Mouse (Mus musculus) kidney, embryonic 16.5 days (tissue): ENCODE results near the gene Mast4. TPM values are rescaled to one million over a fixed set of nuclear protein-coding genes. Genes with fewer than 3 reads are reported as not detected.
A peak's percentile ranks its signal among the peaks of the same experiment; 100 is the strongest.

Experiments used
- ATAC-seq: fragments of 200-750 bp; cut with Nextera tagmentation; 2 replicates; pipeline ENCODE4 v1.8.0; 2017; ENCODE audit warnings: moderate TSS enrichment; ENCODE audit not compliant: low FRiP score, low TSS enrichment
- H3K27ac ChIP-seq: fragments of 300-500 bp; sonication (generic); 2 replicates; pipeline ENCODE4 v1.5.1; 2014; ENCODE audit warnings: low read length
- H3K27me3 ChIP-seq: fragments of 300-500 bp; sonication (generic); 2 replicates; pipeline ENCODE4 v1.6.1; 2014; ENCODE audit warnings: low read length, control low read depth, mixed read lengths; ENCODE audit not compliant: insufficient read depth
- H3K36me3 ChIP-seq: fragments of 300-500 bp; sonication (generic); 2 replicates; pipeline ENCODE4 v1.6.1; 2014; ENCODE audit warnings: low read length, control low read depth, mixed read lengths; ENCODE audit not compliant: insufficient read depth
- H3K4me1 ChIP-seq: fragments of 300-500 bp; sonication (generic); 2 replicates; pipeline ENCODE4 v1.6.1; 2014; ENCODE audit warnings: low read length, control low read depth, mixed read lengths; ENCODE audit not compliant: insufficient read depth
- H3K4me2 ChIP-seq: fragments of 300-500 bp; sonication (generic); replicated peaks from 2 replicates; pipeline ENCODE4 v1.6.1; 2014; ENCODE audit warnings: low read depth, low read length
- H3K4me3 ChIP-seq: fragments of 300-500 bp; sonication (generic); 2 replicates; pipeline ENCODE4 v1.5.1; 2014; ENCODE audit warnings: mild to moderate bottlenecking, low read length
- H3K9ac ChIP-seq: fragments of 300-500 bp; sonication (generic); replicated peaks from 2 replicates; pipeline ENCODE4 v1.6.1; 2014; ENCODE audit warnings: low read length
- H3K9me3 ChIP-seq: fragments of 300-500 bp; sonication (generic); 2 replicates; pipeline ENCODE4 v1.6.1; 2016; ENCODE audit warnings: low read length, control low read depth
- WGBS: fragments of 180-500 bp; shearing (Covaris S2); extraction: QIAGEN DNeasy Blood & Tissue Kit; methylation state at CpG from one replicate; pipeline ENCODE4 v1.1.7; 2014; 5-methylcytosine and 5-hydroxymethylcytosine counted together
- polyA plus RNA-seq: library from polyadenylated mRNA; unstranded; fragments of >200 nt; fragmentation: Nextera tagmentation; extraction: Ambion mirVana; gene quantifications from 2 replicates; pipeline ENCODE4 v1.2.1, GENCODE M21; 2015

Mast4 gene
- polyA plus RNA-seq, 1 experiment from 2014 or later, result 19.9 TPM

- WGBS, result 88% methylated on average over 1 of the region's 1 CpGs
- ATAC-seq, result no peak
Measured at GRCm38 (mm10) chr13:102726876-102727275, 607.4 kb downstream of the Mast4 start.

GRCm38 (mm10) chr13:102725906-102726305 is 608.4 kb downstream of the Mast4 start:
- no peak overlapping the region for H3K4me3 ChIP-seq
- no peaks in the 10 kb centered on the region for H3K27me3 ChIP-seq
- H3K4me1 ChIP-seq, result no peaks in the 10 kb centered on the region
- H3K27ac ChIP-seq, result no peak overlapping the region
- WGBS, result 77% methylated on average over 2 of the region's 2 CpGs
- ATAC-seq, result no peak
- no peaks in the 10 kb centered on the region for H3K9me3 ChIP-seq
- no peak overlapping the region for H3K9ac ChIP-seq
- no peak overlapping the region for H3K4me2 ChIP-seq
- no peaks in the 10 kb centered on the region for H3K36me3 ChIP-seq

More at GRCm38 (mm10) chr13:102726876-102727275, 607.4 kb downstream of the Mast4 start:
- H3K9ac ChIP-seq, result no peak overlapping the region
- H3K4me1 ChIP-seq, result no peaks in the 10 kb centered on the region
- H3K4me2 ChIP-seq, result no peak overlapping the region
- H3K4me3 ChIP-seq, result no peak overlapping the region
- H3K27ac ChIP-seq, result no peak overlapping the region
- H3K36me3 ChIP-seq, result no peaks in the 10 kb centered on the region
- H3K27me3 ChIP-seq, result no peaks in the 10 kb centered on the region
- H3K9me3 ChIP-seq, result no peaks in the 10 kb centered on the region

GRCm38 (mm10) chr13:102725416-102725815 is 608.9 kb downstream of the Mast4 start:
- no peak overlapping the region for H3K4me2 ChIP-seq
- H3K27ac ChIP-seq, result no peak overlapping the region
- H3K9ac ChIP-seq, result no peak overlapping the region
- ATAC-seq, result no peak
- no peaks in the 10 kb centered on the region for H3K4me1 ChIP-seq
- no peaks in the 10 kb centered on the region for H3K27me3 ChIP-seq
- H3K36me3 ChIP-seq, result no peaks in the 10 kb centered on the region
- no peaks in the 10 kb centered on the region for H3K9me3 ChIP-seq
- no peak overlapping the region for H3K4me3 ChIP-seq

GRCm38 (mm10) chr13:102716973-102717372 is 617.3 kb downstream of the Mast4 start:
- ATAC-seq, result no peak
- no peak overlapping the region for H3K4me3 ChIP-seq
- WGBS, result 48% methylated on average over 1 of the region's 1 CpGs
- H3K9me3 ChIP-seq, result no peaks in the 10 kb centered on the region
- H3K4me1 ChIP-seq, result no peaks in the 10 kb centered on the region
- no peak overlapping the region for H3K9ac ChIP-seq
- H3K4me2 ChIP-seq, result no peak overlapping the region
- no peak overlapping the region for H3K27ac ChIP-seq
- H3K36me3 ChIP-seq, result no peaks in the 10 kb centered on the region
- no peaks in the 10 kb centered on the region for H3K27me3 ChIP-seq

GRCm38 (mm10) chr13:102700744-102701143 is 633.6 kb downstream of the Mast4 start:
- Histone ChIP-seq H3K27me3 (no peaks in the 10 kb centered on the region), H3K4me2 (no peak overlapping the region), H3K36me3 (no peaks in the 10 kb centered on the region), H3K4me3 (no peak overlapping the region), H3K27ac (no peak overlapping the region), H3K9me3 (no peaks in the 10 kb centered on the region), H3K4me1 (peaks cover 13% of the 10 kb centered on the region), H3K9ac (no peak overlapping the region)
- ATAC-seq, result no peak
- 86% methylated on average over 3 of the region's 3 CpGs for WGBS

- ATAC-seq, result no peak
- H3K27ac ChIP-seq, result no peak overlapping the region
Measured at GRCm38 (mm10) chr13:102700176-102700575, 634.1 kb downstream of the Mast4 start.

GRCm38 (mm10) chr13:102698751-102699323 is 635.5 kb downstream of the Mast4 start:
- Histone ChIP-seq H3K36me3 (no peaks in the 10 kb centered on the region), H3K27ac (peak overlapping the region; percentile 80), H3K9ac (peak overlapping the region; percentile 37), H3K4me1 (peaks cover 13% of the 10 kb centered on the region), H3K9me3 (no peaks in the 10 kb centered on the region), H3K4me2 (peak overlapping the region; percentile 35), H3K4me3 (peak overlapping the region; percentile 6; the same call in 1 of the 2 replicates), H3K27me3 (no peaks in the 10 kb centered on the region)
- peak; percentile 91 for ATAC-seq
- WGBS, result 27% methylated on average over 14 of the region's 14 CpGs

More at GRCm38 (mm10) chr13:102700176-102700575, 634.1 kb downstream of the Mast4 start:
- WGBS, result 81% methylated on average over 5 of the region's 5 CpGs
- no peak overlapping the region for H3K4me3 ChIP-seq
- H3K9ac ChIP-seq, result no peak overlapping the region
- H3K9me3 ChIP-seq, result no peaks in the 10 kb centered on the region
- H3K27me3 ChIP-seq, result no peaks in the 10 kb centered on the region
- H3K4me2 ChIP-seq, result no peak overlapping the region
- H3K4me1 ChIP-seq, result peaks cover 13% of the 10 kb centered on the region
- no peaks in the 10 kb centered on the region for H3K36me3 ChIP-seq

- Histone ChIP-seq H3K27ac (peak overlapping the region; percentile 80), H3K4me3 (peak overlapping the region; percentile 6; the same call in 1 of the 2 replicates), H3K9ac (peak overlapping the region; percentile 37), H3K9me3 (no peaks in the 10 kb centered on the region), H3K4me1 (peaks cover 13% of the 10 kb centered on the region), H3K4me2 (peak overlapping the region; percentile 35), H3K27me3 (no peaks in the 10 kb centered on the region), H3K36me3 (no peaks in the 10 kb centered on the region)
- 31% methylated on average over 10 of the region's 10 CpGs for WGBS
- 0 out of 2 replicates have a peak, but pooled peaks have one; percentile 7 for ATAC-seq
Measured at GRCm38 (mm10) chr13:102698335-102698734, 636.0 kb downstream of the Mast4 start.

- Histone ChIP-seq H3K4me3 (no peak overlapping the region), H3K4me2 (no peak overlapping the region), H3K9ac (no peak overlapping the region), H3K4me1 (peaks cover 21% of the 10 kb centered on the region), H3K36me3 (no peaks in the 10 kb centered on the region), H3K27me3 (no peaks in the 10 kb centered on the region), H3K27ac (no peak overlapping the region), H3K9me3 (no peaks in the 10 kb centered on the region)
- ATAC-seq, result no peak
- 72% methylated on average over 7 of the region's 7 CpGs for WGBS
Measured at GRCm38 (mm10) chr13:102695121-102695905, 639.0 kb downstream of the Mast4 start.

GRCm38 (mm10) chr13:102694154-102694553 is 640.1 kb downstream of the Mast4 start:
- 90% methylated on average over 7 of the region's 7 CpGs for WGBS
- Histone ChIP-seq H3K4me2 (no peak overlapping the region), H3K27me3 (no peaks in the 10 kb centered on the region), H3K4me1 (peaks cover 20% of the 10 kb centered on the region), H3K27ac (no peak overlapping the region), H3K9ac (no peak overlapping the region), H3K4me3 (no peak overlapping the region), H3K36me3 (no peaks in the 10 kb centered on the region), H3K9me3 (no peaks in the 10 kb centered on the region)
- ATAC-seq, result no peak
